Mouse (Mus musculus) c-Kit-positive CD71-positive TER-119-positive erythroid progenitor cells, embryonic 14.5 days (primary cell): ENCODE results near the gene Gm17387.

Source experiments
- DNase-seq: peaks from one replicate; pipeline ENCODE4 v3.0.0-alpha.2; 2013; ENCODE audit warnings: low spot score

The Gm17387 gene

GRCm38 (mm10) chr7:141072017-141072745, 43.2 kb downstream of the Gm17387 start:
- no peak for DNase-seq

- no peak for DNase-seq
These were observed 44.9 kb downstream of the Gm17387 start for GRCm38 (mm10) chr7:141073782-141074181.

GRCm38 (mm10) chr7:141077841-141078240, 48.9 kb downstream of the Gm17387 start, which contains the start of gene Pkp3:
Gene Pkp3, plus strand, starts transcription at chr7:141078218.
- DNase-seq: no peak

GRCm38 (mm10) chr7:141078876-141079275, 49.9 kb downstream of the Gm17387 start:
- no peak for DNase-seq
